Mouse (Mus musculus): Measurements from ENCODE around the gene Pxmp4.

The Pxmp4 gene

GRCm38 (mm10) chr2:154593025-154593424 lies 10.5 kb downstream of the Pxmp4 start:
- CTCF ChIA-PET = interaction anchor here (0.6 to 3.2 kb wide), 50 partner anchors 8 to 324 kb away, joined by 3 to 40 read pairs (median 3); partner anchors contain the start of genes 4930519P11Rik (in 4 of the 4), Pxmp4 (in 4 of the 4), Zfp341 (in 4 of the 4) and Actl10 (in 1 of the 4)

GRCm38 (mm10) chr2:154591239-154591638 lies 12.3 kb downstream of the Pxmp4 start:
- ChIA-PET POLR2A (interaction anchor here in 2 of 4 experiments (0.6 to 1.8 kb wide), 10 partner anchors 9 to 164 kb away, joined by 3 to 7 read pairs (median 3); partner anchors contain the start of gene Pxmp4 (in 1 of the 2)), CTCF (interaction anchor here in 3 of 4 experiments (0.5 to 3.2 kb wide), 6 partner anchors 9 to 737 kb away, joined by 3 to 40 read pairs (median 4); partner anchors contain the start of gene Pxmp4 (in 1 of the 3))

More at GRCm38 (mm10) chr2:154593025-154593424, 10.5 kb downstream of the Pxmp4 start:
- POLR2A ChIA-PET = interaction anchor here (0.7 to 4.8 kb wide), 40 partner anchors 8 to 220 kb away, joined by 3 to 48 read pairs (median 4); partner anchors contain the start of genes 4930519P11Rik (in 4 of the 4), Zfp341 (in 4 of the 4), Pxmp4 (in 3 of the 4) and Cdk5rap1 (in 1 of the 4)

- ChIA-PET POLR2A (interaction anchor here in 3 of 4 experiments (0.6 to 2.6 kb wide), 10 partner anchors 10 to 49 kb away, joined by 3 to 9 read pairs (median 4); partner anchors contain the start of genes 4930519P11Rik (in 1 of the 3), Pxmp4 (in 1 of the 3) and Zfp341 (in 1 of the 3)), CTCF (interaction anchor here in 2 of 4 experiments (0.7 to 1.0 kb wide), 2 partner anchors 14 to 1562 kb away, joined by 3 read pairs; partner anchors contain the start of gene Pxmp4 (in 1 of the 2))
Observed at GRCm38 (mm10) chr2:154589051-154589450, 14.5 kb downstream of the Pxmp4 start.

- POLR2A ChIA-PET = interaction anchor here (0.6 to 3.6 kb wide), 25 partner anchors 7 to 179 kb away, joined by 3 to 15 read pairs (median 5); partner anchors contain the start of genes Pxmp4 (in 2 of the 4), 1700003F12Rik (in 1 of the 4), Actl10 (in 1 of the 4) and E2f1 (in 1 of the 4)
- CTCF ChIA-PET = interaction anchor here (0.5 to 2.3 kb wide), 92 partner anchors 9 to 1950 kb away, joined by 3 to 27 read pairs (median 4); partner anchors contain the start of genes Pxmp4 (in 4 of the 4), Actl10 (in 3 of the 4), 4930519P11Rik (in 2 of the 4) and Cbfa2t2 (in 2 of the 4)
Observed at GRCm38 (mm10) chr2:154586405-154586804, 17.1 kb downstream of the Pxmp4 start.

GRCm38 (mm10) chr2:154584931-154585601 lies 18.4 kb downstream of the Pxmp4 start:
- ChIA-PET POLR2A (interaction anchor here in 3 of 4 experiments (0.6 to 3.6 kb wide), 18 partner anchors 9 to 206 kb away, joined by 3 to 14 read pairs (median 6); partner anchors contain the start of genes Pxmp4 (in 2 of the 3), Actl10 (in 1 of the 3), Necab3 (in 1 of the 3) and Raly (in 1 of the 3)), CTCF (interaction anchor here (0.5 to 2.0 kb wide), 12 partner anchors 12 to 92 kb away, joined by 3 to 11 read pairs (median 4); partner anchors contain the start of genes Actl10 (in 3 of the 4), 4930519P11Rik (in 1 of the 4), E2f1 (in 1 of the 4) and Zfp341 (in 1 of the 4))

- ChIA-PET POLR2A (interaction anchor here in 3 of 4 experiments (0.8 to 4.9 kb wide), 15 partner anchors 9 to 157 kb away, joined by 3 to 41 read pairs (median 5); partner anchors contain the start of genes Pxmp4 (in 2 of the 3), E2f1 (in 1 of the 3) and Necab3 (in 1 of the 3)), CTCF (interaction anchor here (0.5 to 4.8 kb wide), 13 partner anchors 8 to 182 kb away, joined by 3 to 21 read pairs (median 3); partner anchors contain the start of genes Actl10 (in 3 of the 4), 4930519P11Rik (in 1 of the 4) and Zfp341 (in 1 of the 4))
Observed at GRCm38 (mm10) chr2:154583906-154584872, 19.3 kb downstream of the Pxmp4 start.

GRCm38 (mm10) chr2:154581421-154581820 lies 22.1 kb downstream of the Pxmp4 start:
- POLR2A ChIA-PET = interaction anchor here in 3 of 4 experiments (0.6 to 5.5 kb wide), 24 partner anchors 9 to 941 kb away, joined by 3 to 62 read pairs (median 4); partner anchors contain the start of genes 4930519P11Rik (in 3 of the 3), Zfp341 (in 3 of the 3), E2f1 (in 2 of the 3) and Actl10 (in 1 of the 3)
- CTCF ChIA-PET = interaction anchor here (0.6 to 4.8 kb wide), 22 partner anchors 9 to 373 kb away, joined by 3 to 21 read pairs (median 4); partner anchors contain the start of genes 4930519P11Rik (in 2 of the 4), Zfp341 (in 2 of the 4), Actl10 (in 1 of the 4) and E2f1 (in 1 of the 4)

GRCm38 (mm10) chr2:154580586-154580985 lies 22.9 kb downstream of the Pxmp4 start:
- POLR2A ChIA-PET = interaction anchor here in 3 of 4 experiments (0.7 to 5.5 kb wide), 20 partner anchors 9 to 210 kb away, joined by 3 to 62 read pairs (median 5); partner anchors contain the start of genes E2f1 (in 2 of the 3), 1700003F12Rik (in 1 of the 3), 4930519P11Rik (in 1 of the 3) and Actl10 (in 1 of the 3)
- CTCF ChIA-PET = interaction anchor here in 3 of 4 experiments (1.0 to 4.8 kb wide), 10 partner anchors 11 to 372 kb away, joined by 3 to 22 read pairs (median 6); partner anchors contain the start of genes Actl10 (in 1 of the 3), Bpifb5 (in 1 of the 3), E2f1 (in 1 of the 3) and Snta1 (in 1 of the 3)

- ChIA-PET POLR2A (interaction anchor here in 3 of 4 experiments (0.5 to 5.5 kb wide), 12 partner anchors 9 to 155 kb away, joined by 3 to 28 read pairs (median 6); partner anchors contain the start of genes 4930519P11Rik (in 1 of the 3), E2f1 (in 1 of the 3) and Zfp341 (in 1 of the 3)), CTCF (interaction anchor here in 3 of 4 experiments (0.6 to 2.2 kb wide), 6 partner anchors 8 to 68 kb away, joined by 4 to 13 read pairs (median 5); partner anchors contain the start of gene Pxmp4 (in 1 of the 3))
Observed at GRCm38 (mm10) chr2:154577744-154578067, 25.8 kb downstream of the Pxmp4 start.

- CTCF ChIA-PET = interaction anchor here (0.6 to 2.2 kb wide), 9 partner anchors 9 to 169 kb away, joined by 3 to 13 read pairs (median 4); partner anchors contain the start of gene Snta1 (in 1 of the 4)
- POLR2A ChIA-PET = interaction anchor here in 3 of 4 experiments (0.5 to 5.5 kb wide), 21 partner anchors 8 to 339 kb away, joined by 3 to 28 read pairs (median 4); partner anchors contain the start of genes 4930519P11Rik (in 1 of the 3), Actl10 (in 1 of the 3), E2f1 (in 1 of the 3) and Pxmp4 (in 1 of the 3)
Observed at GRCm38 (mm10) chr2:154576876-154577743, 26.4 kb downstream of the Pxmp4 start.

- POLR2A ChIA-PET = interaction anchor here in 1 of 4 experiments (0.8 to 1.2 kb wide), 2 partner anchors 10 to 29 kb away, joined by 3 read pairs; no protein-coding TSS in a partner anchor
- CTCF ChIA-PET = interaction anchor here in 1 of 4 experiments (0.8 kb wide), 1 partner anchor 73 kb away, joined by 3 read pairs; no protein-coding TSS in a partner anchor
Observed at GRCm38 (mm10) chr2:154574271-154574670, 29.2 kb downstream of the Pxmp4 start.

GRCm38 (mm10) chr2:154572996-154573395 lies 30.5 kb downstream of the Pxmp4 start:
- ChIA-PET CTCF (interaction anchor here in 2 of 4 experiments (1.3 to 2.2 kb wide), 3 partner anchors 13 to 153 kb away, joined by 3 to 5 read pairs (median 3); no protein-coding TSS in a partner anchor), POLR2A (interaction anchor here in 3 of 4 experiments (0.6 to 18.6 kb wide), 5 partner anchors 8 to 146 kb away, joined by 3 to 479 read pairs (median 5); partner anchors contain the start of genes 1700003F12Rik (in 1 of the 3), Actl10 (in 1 of the 3) and Necab3 (in 1 of the 3))

GRCm38 (mm10) chr2:154571976-154572375 lies 31.5 kb downstream of the Pxmp4 start:
- CTCF ChIA-PET = interaction anchor here in 3 of 4 experiments (0.9 to 3.9 kb wide), 5 partner anchors 10 to 152 kb away, joined by 3 to 17 read pairs (median 5); partner anchors contain the start of genes 4930519P11Rik (in 1 of the 3) and Zfp341 (in 1 of the 3)
- POLR2A ChIA-PET = interaction anchor here in 3 of 4 experiments (0.6 to 18.6 kb wide), 22 partner anchors 8 to 416 kb away, joined by 3 to 479 read pairs (median 6); partner anchors contain the start of genes Actl10 (in 2 of the 3), Pxmp4 (in 2 of the 3), 1700003F12Rik (in 1 of the 3) and 4930519P11Rik (in 1 of the 3)

- ChIA-PET CTCF (interaction anchor here (0.7 to 3.9 kb wide), 7 partner anchors 10 to 219 kb away, joined by 3 to 17 read pairs (median 6); partner anchors contain the start of genes 4930519P11Rik (in 1 of the 4), Raly (in 1 of the 4) and Zfp341 (in 1 of the 4)), POLR2A (interaction anchor here in 3 of 4 experiments (0.6 to 18.6 kb wide), 29 partner anchors 9 to 417 kb away, joined by 3 to 479 read pairs (median 5); partner anchors contain the start of genes Actl10 (in 2 of the 3), Pxmp4 (in 2 of the 3), Snta1 (in 2 of the 3) and 1700003F12Rik (in 1 of the 3))
Observed at GRCm38 (mm10) chr2:154571266-154571665, 32.2 kb downstream of the Pxmp4 start.

Data from embryonic stem cell, embryonic (primary cell).